Mouse (Mus musculus): Measurements from ENCODE around the gene Gimap4. TPM values are rescaled to one million over a fixed set of nuclear protein-coding genes. Genes with fewer than 3 reads are reported as not detected.
A peak's percentile ranks its signal among the peaks of the same experiment; 100 is the strongest.

Gene Gimap4
- total RNA-seq, 2 experiments from 2014 or later = not detected

DNA sequence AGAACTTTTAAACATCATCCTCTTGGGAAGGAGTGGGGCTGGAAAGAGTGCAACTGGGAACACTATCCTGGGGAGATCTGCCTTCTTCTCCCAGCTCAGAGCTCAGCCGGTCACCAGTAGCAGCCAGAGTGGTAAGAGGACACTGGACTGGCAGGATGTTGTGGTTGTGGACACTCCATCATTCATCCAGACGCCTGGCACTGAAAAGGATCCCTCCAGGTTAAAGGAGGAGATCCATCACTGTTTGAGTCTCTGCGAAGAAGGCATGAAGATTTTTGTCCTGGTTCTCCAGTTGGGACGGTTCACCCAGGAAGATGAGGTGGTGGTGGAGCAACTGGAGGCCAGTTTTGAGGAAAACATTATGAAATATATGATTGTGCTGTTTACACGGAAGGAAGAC, 25.6 kb upstream of the Gimap4 start:
- TF ChIP-seq CTCF (conservative IDR thresholded peaks at IDR 0.05) = no peak
- Histone ChIP-seq H3K27ac (no peak overlapping the region), H3K4me3 (no peak overlapping the region)
- no peak for DNase-seq (ENCODE audit: low spot score in 2 of 2)

DNA sequence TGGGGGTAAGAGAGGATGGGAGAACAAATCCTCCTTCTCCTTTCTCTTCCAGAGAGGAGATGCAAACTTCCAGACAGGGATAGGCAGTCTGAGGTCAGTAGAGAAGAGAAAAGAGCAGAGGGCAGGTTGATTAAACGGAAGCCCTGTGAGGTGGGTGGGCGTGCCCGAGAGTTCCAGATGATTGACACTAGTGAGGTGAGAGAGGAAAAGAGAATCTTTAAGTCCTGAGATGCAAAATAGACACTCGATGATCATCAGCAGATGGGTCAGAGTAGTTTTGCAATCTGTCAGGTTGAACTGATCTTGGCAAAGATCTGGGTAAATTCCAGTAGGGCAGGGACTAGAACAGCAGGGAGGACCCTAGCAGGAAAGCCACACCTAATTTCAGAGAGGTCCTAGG, 19.6 kb upstream of the Gimap4 start:
- no peak overlapping the region for H3K4me3 ChIP-seq
- TF ChIP-seq CTCF (conservative IDR thresholded peaks at IDR 0.05) = no peak
- H3K27ac ChIP-seq = no peak overlapping the region
- no peak for DNase-seq (ENCODE audit: low spot score in 2 of 2)

DNA sequence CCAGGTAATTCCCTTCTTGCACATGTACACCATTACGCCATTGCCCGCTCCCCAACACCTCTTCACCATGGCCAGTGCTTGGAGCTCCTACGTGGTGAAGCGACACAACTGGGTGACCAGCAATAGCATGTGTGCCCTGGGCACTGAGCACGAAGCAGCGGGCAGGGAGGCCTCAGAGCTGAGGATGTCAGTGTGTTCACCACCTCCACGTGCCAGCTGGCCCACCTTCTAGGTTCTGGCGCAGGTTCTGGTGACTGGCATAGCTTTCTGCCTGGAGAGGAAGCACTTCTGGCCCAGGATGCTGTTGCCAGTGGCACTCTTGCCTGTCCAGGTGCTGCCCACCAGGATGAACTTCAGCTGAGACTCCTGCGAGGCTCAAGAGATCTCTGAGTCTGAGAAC, 18.9 kb upstream of the Gimap4 start:
- Histone ChIP-seq H3K27ac (no peak overlapping the region), H3K4me3 (no peak overlapping the region)
- no peak for DNase-seq (ENCODE audit: low spot score in 2 of 2)
- TF ChIP-seq CTCF (conservative IDR thresholded peaks at IDR 0.05) = no peak

DNA sequence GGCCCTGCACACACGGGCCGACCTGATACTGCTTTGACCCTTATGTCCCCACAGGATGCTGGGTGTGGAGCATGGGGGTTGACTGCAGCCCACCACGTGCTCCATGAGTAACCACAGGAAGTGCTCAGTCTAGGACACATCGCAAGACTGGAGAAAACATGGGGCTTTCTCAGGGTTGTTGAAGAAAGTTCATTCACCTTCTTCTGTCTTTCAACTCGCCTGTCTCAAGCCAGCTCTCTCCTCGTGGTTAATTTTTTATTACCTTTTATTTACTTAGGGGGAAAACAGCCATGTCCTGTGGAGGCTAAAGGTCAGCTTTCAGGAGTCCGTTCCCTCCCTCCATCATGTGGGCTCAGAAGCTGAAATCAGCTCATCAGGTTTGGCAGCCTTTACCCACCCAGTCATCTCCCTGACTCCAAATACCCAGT, 18.2 kb upstream of the Gimap4 start:
- no peak for DNase-seq (ENCODE audit: low spot score in 2 of 2)
- TF ChIP-seq CTCF (conservative IDR thresholded peaks at IDR 0.05) = no peak
- Histone ChIP-seq H3K27ac (no peak overlapping the region), H3K4me3 (no peak overlapping the region)

DNA sequence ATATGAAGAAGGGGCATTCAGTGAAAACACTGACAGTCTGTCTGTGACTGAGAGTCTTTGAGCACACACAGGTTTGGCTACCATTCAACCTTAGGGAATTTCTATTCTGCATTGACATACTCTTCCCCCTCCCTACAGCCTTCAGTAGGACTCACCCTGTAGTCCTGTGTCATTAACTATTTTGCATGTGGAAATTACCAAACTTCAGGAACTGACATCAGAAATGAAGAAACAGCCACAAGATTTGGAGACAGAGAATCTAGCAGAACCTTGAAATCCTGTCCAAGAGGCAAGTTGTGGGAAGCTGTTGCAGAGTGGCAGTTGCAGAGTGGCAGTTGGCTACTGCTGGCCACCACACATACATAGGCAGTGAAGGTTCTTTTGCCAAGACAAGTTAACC, 16.3 kb upstream of the Gimap4 start:
- DNase-seq (ENCODE audit: low spot score in 2 of 2) = no peak
- Histone ChIP-seq H3K4me3 (no peak overlapping the region), H3K27ac (no peak overlapping the region)
- no peak for TF ChIP-seq CTCF (conservative IDR thresholded peaks at IDR 0.05)

DNA sequence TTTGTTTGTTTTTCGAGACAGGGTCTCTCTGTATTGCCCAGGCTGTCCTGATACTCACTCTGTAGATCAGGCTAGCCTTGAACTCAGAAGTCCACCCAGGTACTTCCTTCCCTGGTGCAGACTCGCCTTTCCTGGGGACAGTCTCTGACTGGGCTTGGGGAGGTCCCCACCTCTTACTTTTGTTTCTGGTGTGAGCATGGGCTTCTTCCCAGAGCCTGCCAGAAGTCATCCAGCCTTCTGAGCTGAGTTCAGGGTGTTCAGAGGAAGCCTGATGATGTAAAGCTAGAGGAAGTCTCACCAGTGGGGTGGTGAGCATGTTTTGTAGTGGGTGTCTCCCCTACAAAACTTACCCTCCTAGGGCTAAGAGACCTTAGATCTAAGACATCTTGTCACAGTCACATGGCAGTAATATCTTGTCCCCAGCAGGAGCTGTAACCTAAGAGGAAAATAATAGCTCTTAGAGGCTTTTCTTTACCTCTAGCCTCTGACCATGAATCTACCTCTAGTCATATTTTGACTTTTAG, 14.8 kb upstream of the Gimap4 start:
- no peak for DNase-seq (ENCODE audit: low spot score in 2 of 2)
- Histone ChIP-seq H3K27ac (no peak overlapping the region), H3K4me3 (no peak overlapping the region)
- no peak for TF ChIP-seq CTCF (conservative IDR thresholded peaks at IDR 0.05)

DNA sequence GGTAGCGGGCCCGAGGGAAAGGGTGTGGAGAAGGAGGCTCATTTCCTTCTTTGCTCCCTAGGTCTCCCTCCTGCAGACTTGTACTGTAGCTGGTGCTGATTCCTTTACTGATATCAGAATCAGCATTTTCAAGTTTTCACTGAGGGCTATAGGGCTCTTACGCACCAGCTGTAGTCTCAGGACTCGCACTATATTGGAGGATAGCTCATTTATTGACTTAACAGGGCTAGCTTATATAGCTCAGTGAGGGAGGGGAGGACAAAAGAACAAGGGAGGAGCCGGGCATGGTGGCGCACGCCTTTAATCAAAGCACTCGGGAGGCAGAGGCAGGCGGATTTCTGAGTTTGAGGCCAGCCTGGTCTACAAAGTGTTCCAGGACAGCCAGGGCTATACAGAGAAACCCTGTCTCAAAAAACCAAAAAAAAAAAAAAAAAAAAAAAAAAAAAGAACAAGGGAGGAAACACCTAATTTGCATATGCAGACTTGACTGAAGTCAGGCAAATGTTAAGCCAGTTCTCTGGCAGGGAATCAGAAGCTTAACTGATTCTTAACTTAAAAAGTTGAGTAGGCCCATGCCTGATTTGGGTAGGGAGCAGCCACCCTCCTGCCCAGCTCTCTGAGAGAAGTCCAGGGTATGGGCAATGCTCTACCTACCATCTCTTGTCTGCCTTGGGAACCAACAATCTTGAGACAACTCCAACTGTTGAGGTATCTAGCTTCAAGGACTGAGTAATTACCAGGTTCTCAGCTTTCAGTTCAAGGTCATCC, 9.9 kb upstream of the Gimap4 start:
- Histone ChIP-seq H3K4me3 (no peak overlapping the region), H3K27ac (no peak overlapping the region)
- no peak for TF ChIP-seq CTCF (conservative IDR thresholded peaks at IDR 0.05)
- DNase-seq (ENCODE audit: low spot score in 2 of 2) = no peak

DNA sequence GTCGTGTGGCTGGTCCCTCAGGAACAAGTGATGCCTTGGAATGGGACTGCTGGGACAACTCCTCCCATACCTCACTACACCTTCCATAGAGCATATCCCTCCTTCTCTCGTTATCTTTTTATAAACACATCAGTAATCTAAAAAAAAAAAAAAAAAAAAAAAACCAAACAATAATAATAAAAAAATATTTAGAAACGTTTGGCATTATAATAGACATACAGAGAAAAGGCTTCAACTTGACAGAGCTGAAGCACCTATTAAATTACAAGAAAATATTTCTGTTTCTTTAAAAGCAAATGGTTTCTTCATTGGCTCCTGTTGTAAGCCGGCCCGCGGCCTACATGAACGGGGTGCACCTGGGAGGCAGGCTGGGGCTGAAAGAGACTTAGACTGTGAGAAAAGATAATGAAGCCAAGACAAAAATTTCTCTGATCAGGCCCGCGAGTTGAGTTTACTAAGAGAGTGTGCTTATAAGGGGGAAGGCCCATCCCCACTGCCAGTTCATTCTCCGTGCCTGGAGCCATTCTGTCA, 8.9 kb upstream of the Gimap4 start:
- H3K4me3 ChIP-seq = no peak overlapping the region; the same call in 1 of the 2 replicates
- no peak for DNase-seq (ENCODE audit: low spot score in 2 of 2)
- TF ChIP-seq CTCF (conservative IDR thresholded peaks at IDR 0.05) = no peak
- H3K27ac ChIP-seq = no peak overlapping the region

DNA sequence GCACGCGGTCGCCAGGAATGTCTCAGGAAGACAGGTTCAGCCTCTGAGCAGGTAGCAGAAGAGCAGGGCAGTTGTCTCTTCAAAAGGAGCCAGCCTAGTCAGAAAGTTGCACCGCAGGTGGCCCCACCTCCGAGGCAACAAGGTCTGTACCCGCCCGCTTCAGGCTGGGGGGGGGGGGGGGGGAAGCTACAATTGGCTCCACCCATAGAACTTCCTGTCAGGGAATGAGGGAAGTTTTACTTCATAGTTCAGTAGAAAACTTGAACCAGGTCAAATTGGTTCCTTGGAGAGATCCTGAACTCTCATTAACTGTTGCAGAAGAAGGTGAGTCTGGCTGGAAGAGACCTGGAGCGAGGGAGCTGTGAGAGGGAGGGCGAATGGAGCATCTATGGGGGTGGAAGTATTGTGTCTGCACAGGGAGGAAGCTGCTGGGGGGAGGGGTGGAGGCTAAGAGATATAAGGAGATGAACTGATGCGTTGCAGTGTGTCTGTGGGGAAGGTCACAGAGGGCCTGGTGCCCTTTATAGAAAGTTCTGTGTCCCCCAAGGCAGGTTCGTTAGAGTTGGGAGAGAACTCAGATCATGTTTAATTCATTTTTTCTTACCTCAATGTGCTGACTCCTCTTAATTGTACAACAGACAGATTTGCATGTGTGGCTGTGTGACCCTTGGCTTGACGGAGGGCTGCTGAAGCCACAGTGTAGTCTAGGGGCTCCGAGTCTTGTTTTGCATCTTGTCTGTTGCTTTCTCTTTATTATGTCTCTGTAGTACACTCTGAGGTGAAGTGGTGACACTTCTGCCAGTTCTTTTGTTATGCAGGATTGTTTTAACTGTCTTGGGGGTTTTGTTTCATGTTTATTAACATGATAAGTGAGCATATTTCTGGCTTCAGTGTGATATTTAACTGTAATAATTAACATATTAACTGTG, 8.2 kb upstream of the Gimap4 start, which contains the start of gene Gimap9:
Gene Gimap9 (plus strand): TSS at position 199 of the 929 bp plus-strand sequence.
- no peak for TF ChIP-seq CTCF (conservative IDR thresholded peaks at IDR 0.05)
- no peak within 1 kb of the TSS for H3K27ac ChIP-seq
- peak within 1 kb of the TSS; percentile 9; the same call in 1 of the 2 replicates for H3K4me3 ChIP-seq
- DNase-seq (ENCODE audit: low spot score in 2 of 2) = no peak

DNA sequence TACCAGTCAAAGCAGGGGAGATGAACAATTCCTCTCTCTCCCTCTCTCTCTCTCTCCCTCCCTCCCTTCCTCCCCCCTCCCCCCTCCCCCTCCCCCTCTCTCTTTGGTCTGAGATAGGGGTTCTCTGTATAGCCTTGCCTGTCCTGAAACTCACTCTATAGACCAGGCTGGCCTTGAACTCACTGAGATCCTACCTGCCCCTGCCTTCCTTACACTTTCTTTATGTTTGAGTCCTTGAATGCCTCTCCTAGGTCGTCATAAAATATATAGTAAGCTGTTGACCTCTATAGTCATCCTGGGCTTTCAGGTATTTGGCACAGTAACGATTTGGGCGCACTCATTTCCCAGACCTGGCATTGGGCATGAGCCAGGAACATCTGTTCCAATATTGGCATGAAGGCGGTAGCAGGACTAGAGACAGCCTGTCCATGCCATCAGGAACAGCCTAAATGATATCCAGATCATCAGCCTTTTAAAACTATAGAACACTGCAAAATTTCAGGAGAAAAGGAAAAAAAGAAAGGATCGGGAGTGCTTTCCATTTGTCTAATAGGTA, 7.4 kb upstream of the Gimap4 start:
- DNase-seq (ENCODE audit: low spot score in 2 of 2) = no peak
- no peak for TF ChIP-seq CTCF (conservative IDR thresholded peaks at IDR 0.05)
- no peak overlapping the region for H3K4me3 ChIP-seq
- H3K27ac ChIP-seq = no peak overlapping the region

DNA sequence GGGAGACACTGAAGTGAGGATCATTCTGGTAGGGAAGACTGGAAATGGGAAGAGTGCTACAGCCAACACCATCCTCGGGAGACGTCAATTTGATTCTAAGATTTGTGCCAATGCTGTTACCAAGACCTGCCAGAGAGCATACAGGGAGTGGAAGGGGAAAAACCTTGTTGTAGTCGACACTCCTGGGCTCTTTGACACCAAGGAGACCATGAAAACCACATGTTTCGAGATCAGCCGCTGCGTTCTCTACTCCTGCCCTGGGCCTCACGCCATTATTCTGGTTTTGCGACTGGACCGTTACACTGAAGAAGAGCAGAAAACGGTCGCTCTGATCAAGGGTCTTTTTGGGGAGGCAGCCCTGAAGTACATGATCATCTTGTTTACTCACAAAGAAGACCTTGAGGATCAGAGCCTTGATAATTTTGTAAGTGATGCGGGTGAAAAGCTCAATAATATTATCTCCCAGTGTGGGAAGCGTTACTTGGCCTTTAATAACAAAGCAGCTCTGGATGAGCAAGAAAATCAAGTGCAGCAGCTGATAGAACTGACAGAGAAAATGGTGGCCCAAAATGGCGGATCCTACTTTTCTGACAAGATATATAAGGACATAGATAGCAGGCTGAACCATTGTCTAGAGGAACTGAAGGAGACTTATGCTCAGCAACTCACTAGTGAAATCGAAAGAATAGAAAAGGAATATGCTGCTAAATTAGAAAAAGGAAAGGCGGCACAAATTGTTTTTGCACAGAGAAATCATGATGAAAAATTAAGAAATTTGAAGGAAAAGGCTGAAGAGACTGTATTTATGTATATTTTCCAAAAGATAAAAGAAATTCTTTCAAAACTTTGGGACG, 6.6 kb upstream of the Gimap4 start:
- no peak for TF ChIP-seq CTCF (conservative IDR thresholded peaks at IDR 0.05)
- Histone ChIP-seq H3K4me3 (no peak overlapping the region), H3K27ac (no peak overlapping the region)
- no peak for DNase-seq (ENCODE audit: low spot score in 2 of 2)

DNA sequence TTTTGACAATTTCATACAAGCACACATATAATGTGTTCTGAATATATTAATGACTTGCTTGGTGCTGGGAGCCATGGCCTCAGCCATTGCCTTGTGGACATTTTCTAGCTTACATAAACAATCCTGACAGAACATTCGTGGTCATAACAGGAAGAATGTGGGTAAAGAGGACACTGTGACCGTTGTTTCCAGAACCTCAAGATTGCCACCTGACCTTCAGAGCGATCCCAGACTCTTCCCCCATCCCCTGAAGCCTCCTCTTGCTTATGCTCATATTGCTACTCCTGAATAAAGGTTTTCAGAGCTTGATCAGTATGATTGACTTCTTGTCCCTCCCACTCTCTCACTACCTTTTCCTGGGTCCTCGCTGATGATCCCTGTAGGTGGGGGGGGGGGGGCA, 6.0 kb upstream of the Gimap4 start:
- DNase-seq (ENCODE audit: low spot score in 2 of 2) = no peak
- H3K27ac ChIP-seq = no peak overlapping the region
- no peak overlapping the region for H3K4me3 ChIP-seq
- no peak for TF ChIP-seq CTCF (conservative IDR thresholded peaks at IDR 0.05)
